Mouse (Mus musculus) heart, adult 2 months (tissue): Measurements from ENCODE around the gene Lrrn4.

Source experiments
- CTCF ChIP-seq: fragments of 200-600 bp; IDR thresholded peaks from 2 replicates; pipeline ENCODE4 v1.8.1; 2022; ENCODE audit warnings: antibody characterized with exemption, mild to moderate bottlenecking, moderate library complexity
- POLR2A ChIP-seq: fragments of 200-500 bp; IDR thresholded peaks from 2 replicates; pipeline ENCODE4 v1.6.1; 2011; ENCODE audit warnings: mild to moderate bottlenecking, low read depth, low read length, control low read depth; ENCODE audit not compliant: insufficient read depth

DNA sequence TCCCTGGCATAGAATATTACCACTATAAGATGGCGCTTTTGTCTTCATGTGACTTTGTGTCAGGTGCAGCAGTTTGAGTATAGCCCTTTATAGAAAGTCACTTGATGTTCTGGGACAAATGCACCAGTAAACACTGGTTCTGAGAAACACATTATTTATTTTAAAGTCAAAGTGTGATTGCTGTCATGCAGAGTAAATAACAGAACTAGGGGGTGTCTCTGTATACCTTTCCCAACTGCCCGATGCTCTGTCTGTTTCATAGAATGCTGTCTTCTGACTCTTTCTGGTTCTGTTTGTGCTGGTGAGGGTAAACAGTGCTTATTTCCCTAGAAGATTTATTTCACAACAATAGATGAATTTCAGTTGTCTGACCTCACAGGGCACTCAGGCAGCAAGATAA lies 17.4 kb downstream of the Lrrn4 start:
- TF ChIP-seq CTCF (no peak), POLR2A (no peak)
